Mouse (Mus musculus) forebrain, embryonic 12.5 days (tissue): ENCODE data around the gene Nsa2. TPM values are rescaled to one million over a fixed set of nuclear protein-coding genes. Genes with fewer than 3 reads are reported as not detected.
A peak's percentile ranks its signal among the peaks of the same experiment; 100 is the strongest.
"Not testable (repeated sequence)": the region's sequence is repeated elsewhere in the genome, so short reads cannot be mapped to it uniquely, and the experiment has no call there.

Experiments
- ATAC-seq: fragments of 200-750 bp; cut with Nextera tagmentation; 2 replicates; pipeline ENCODE4 v1.8.0; 2017; ENCODE audit warnings: moderate TSS enrichment; ENCODE audit not compliant: low FRiP score
- H3K27ac ChIP-seq: fragments of 300-500 bp; sonication (generic); 2 replicates; pipeline ENCODE4 v1.5.1; 2016; ENCODE audit warnings: mild to moderate bottlenecking
- H3K27me3 ChIP-seq: fragments of 300-500 bp; sonication (generic); 2 replicates; pipeline ENCODE4 v1.6.1; 2016; ENCODE audit warnings: mild to moderate bottlenecking
- H3K36me3 ChIP-seq: fragments of 300-500 bp; sonication (generic); replicated peaks from 2 replicates; pipeline ENCODE4 v1.6.1; 2016; ENCODE audit warnings: mild to moderate bottlenecking
- H3K4me1 ChIP-seq: fragments of 300-500 bp; sonication (generic); 2 replicates; pipeline ENCODE4 v1.6.1; 2016
- H3K4me2 ChIP-seq: fragments of 300-500 bp; sonication (generic); 2 replicates; pipeline ENCODE4 v1.6.1; 2016; ENCODE audit warnings: mild to moderate bottlenecking, moderate library complexity
- H3K4me3 ChIP-seq: fragments of 300-500 bp; sonication (generic); replicated peaks from 2 replicates; pipeline ENCODE4 v1.5.1; 2016; ENCODE audit warnings: mild to moderate bottlenecking
- H3K9ac ChIP-seq: fragments of 300-500 bp; sonication (generic); 2 replicates; pipeline ENCODE4 v1.6.1; 2016; ENCODE audit warnings: mild to moderate bottlenecking
- H3K9me3 ChIP-seq: fragments of 300-500 bp; sonication (generic); 2 replicates; pipeline ENCODE4 v1.6.1; 2016
- WGBS: fragments of 180-500 bp; shearing (Covaris S2); methylation state at CpG from one replicate; pipeline ENCODE4 v1.1.7; 2016; 5-methylcytosine and 5-hydroxymethylcytosine counted together
- polyA plus RNA-seq: library from polyadenylated mRNA; unstranded; fragments of >200 nt; fragmentation: Nextera tagmentation; extraction: Ambion mirVana; gene quantifications from 2 replicates; pipeline ENCODE4 v1.2.1, GENCODE M21; 2016

Nsa2 gene
- 54.8 and 63.2 TPM in 2 replicates for polyA plus RNA-seq

DNA sequence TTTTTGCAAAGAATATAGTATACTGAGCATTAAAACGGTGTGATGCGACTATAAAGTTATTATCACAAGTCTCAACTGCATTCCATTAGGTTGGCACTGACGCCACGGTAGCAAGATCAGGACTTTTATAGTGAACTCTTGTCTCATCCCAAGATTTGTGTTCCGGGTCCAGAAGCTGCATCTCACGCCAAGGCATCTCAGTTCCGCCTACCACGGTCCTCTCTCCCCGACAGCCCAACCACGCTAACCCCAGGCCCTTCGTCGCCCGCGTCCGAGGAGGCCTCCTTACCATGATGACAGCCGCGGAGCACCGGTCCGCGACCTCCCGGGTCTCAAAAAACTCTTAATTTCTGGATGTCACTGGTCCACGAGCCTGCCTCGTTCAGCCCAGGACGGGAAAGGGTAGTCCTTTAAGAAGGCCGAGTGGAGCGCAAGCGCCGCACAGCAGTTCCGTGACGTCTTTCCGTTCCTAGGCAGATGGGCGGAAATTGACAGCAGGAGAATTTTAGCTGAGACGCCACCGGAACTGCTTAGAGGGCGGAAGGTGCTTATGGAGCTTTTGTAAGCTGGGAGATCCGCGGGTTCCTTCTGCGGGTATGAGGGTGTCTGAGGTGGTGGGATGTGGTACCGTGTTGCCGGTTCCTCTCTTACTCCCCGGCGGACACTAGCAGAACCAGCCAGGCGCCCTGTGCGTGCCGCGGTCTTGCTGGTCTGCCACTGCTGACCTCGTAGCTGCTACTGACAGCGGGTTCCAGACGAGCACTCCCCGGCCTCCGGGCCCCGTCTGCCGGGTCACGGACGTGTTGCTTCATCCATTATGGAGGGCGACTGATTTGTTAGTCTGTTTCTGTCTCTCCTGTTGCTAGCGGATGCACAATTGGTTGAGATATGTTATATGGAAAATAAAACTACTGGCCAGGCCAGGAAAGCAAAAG is at the start of gene Nsa2, which contains the start of gene Gfm2:
Gene Nsa2, minus strand, starts transcription at position 472 of the 935 bp plus-strand sequence.
Gene Gfm2, plus strand, starts transcription at position 472 of the 935 bp plus-strand sequence.
- Histone ChIP-seq H3K9ac (peak within 1 kb of the TSS; percentile 88), H3K4me3 (peak within 1 kb of the TSS; percentile 90), H3K4me2 (peak within 1 kb of the TSS; percentile 67), H3K27me3 (no peaks in the 10 kb centered on the region), H3K36me3 (peaks cover 21% of the 10 kb centered on the region), H3K27ac (peak within 1 kb of the TSS; percentile 84), H3K4me1 (peaks cover 12% of the 10 kb centered on the region), H3K9me3 (no peaks in the 10 kb centered on the region)
- ATAC-seq: peak; percentile 96
- under 1% methylated on average over 57 of the region's 57 CpGs for WGBS

DNA sequence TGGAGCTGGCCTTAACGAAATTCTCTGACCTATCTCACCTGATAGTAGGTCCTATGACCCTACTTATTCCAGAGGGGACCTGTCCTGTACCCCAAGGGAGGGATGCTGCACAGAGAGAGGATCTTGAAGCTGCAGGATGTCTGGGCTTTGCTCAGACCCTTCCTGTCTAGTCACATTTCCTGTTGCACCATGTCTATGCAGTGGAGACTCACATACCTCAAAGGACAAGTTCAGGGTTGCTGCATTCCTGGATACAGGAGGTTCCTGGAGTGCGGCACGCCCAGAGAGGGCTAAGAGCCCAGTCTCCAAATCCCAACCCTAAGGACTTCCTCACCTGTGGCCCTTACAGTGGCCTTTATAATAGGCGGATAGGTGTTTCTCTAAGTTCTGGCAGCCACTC is 48.6 kb upstream of the Nsa2 start:
- H3K4me1 ChIP-seq: no peaks in the 10 kb centered on the region
- H3K36me3 ChIP-seq: peaks cover 4% of the 10 kb centered on the region; the same call in 1 of the 2 replicates
- H3K4me3 ChIP-seq: no peak overlapping the region
- no peak for ATAC-seq
- no peak overlapping the region for H3K9ac ChIP-seq
- no peak overlapping the region for H3K4me2 ChIP-seq
- no peaks in the 10 kb centered on the region for H3K27me3 ChIP-seq
- no peak overlapping the region for H3K27ac ChIP-seq
- 80% methylated on average over 4 of the region's 4 CpGs for whole genome bisulfite sequencing
- H3K9me3 ChIP-seq: no peaks in the 10 kb centered on the region

DNA sequence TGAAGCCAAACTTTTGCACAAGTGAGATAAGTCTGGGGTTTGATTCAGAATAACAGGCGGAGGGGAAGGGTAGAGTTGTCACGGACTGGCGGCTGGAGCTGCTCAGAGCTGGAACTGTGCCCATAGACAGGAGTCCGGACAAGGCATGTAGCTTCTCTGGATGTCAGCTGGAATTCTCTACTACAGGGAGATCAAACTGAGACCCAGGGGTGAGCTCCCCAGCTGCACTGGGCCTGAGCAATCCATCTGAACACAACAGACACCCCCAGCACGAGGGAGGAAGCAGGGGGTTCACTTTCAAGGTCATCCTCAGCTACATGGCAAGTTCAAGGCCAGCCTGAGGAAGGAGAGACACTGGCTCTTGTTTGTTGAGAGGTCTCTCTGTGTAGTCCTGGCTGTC is 46.9 kb upstream of the Nsa2 start:
- whole genome bisulfite sequencing: 84% methylated on average over 5 of the region's 5 CpGs
- H3K4me2 ChIP-seq: no peak overlapping the region
- no peak for ATAC-seq
- H3K4me1 ChIP-seq: peaks cover 9% of the 10 kb centered on the region
- H3K27ac ChIP-seq: no peak overlapping the region
- H3K9ac ChIP-seq: no peak overlapping the region
- H3K27me3 ChIP-seq: no peaks in the 10 kb centered on the region
- H3K36me3 ChIP-seq: peaks cover 14% of the 10 kb centered on the region
- no peaks in the 10 kb centered on the region for H3K9me3 ChIP-seq
- no peak overlapping the region for H3K4me3 ChIP-seq

DNA sequence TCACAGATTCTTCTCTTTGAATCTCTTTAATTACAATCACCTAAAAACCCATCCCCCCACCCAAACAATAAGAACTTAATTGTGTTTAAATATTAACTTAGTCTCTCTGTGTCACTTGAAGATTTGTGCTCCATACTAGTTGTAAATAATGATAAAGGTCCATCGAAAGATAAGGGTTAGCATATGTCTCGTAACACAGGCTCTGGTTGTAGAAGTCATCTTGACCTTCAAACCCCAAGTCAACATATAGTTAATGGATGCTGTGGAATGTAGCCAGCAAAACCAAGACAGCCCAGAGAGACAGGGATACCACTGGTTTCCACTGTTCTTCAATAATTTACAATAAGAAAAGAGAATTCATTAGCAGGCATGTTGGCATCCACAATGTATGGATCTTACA is 46.4 kb upstream of the Nsa2 start:
- peaks cover 15% of the 10 kb centered on the region for H3K36me3 ChIP-seq
- H3K27ac ChIP-seq: no peak overlapping the region
- H3K9ac ChIP-seq: no peak overlapping the region
- ATAC-seq: no peak
- H3K4me1 ChIP-seq: peaks cover 10% of the 10 kb centered on the region
- H3K4me3 ChIP-seq: no peak overlapping the region
- no peaks in the 10 kb centered on the region for H3K27me3 ChIP-seq
- 92% methylated on average over 2 of the region's 2 CpGs for WGBS
- no peak overlapping the region for H3K4me2 ChIP-seq
- no peaks in the 10 kb centered on the region for H3K9me3 ChIP-seq

DNA sequence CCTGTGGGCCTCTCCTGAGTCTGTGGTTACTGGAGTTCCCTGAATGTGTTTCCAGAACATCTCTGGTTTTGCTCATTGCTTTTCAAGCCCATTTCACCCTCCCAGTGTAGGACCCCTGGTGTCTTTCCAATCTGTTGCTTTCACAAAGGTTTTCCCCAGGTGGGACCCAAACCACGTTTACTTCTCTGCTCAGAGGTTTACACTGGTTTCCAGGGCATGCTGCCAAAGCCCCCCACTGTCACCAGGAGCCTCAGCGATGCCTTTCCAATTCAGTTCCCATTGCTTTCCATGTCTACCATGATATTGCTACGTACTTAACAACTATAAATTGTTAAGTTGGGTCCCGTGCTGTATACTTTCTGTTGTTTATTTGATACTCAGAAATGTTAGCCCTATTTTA is 45.1 kb upstream of the Nsa2 start:
- Histone ChIP-seq H3K36me3 (peaks cover 28% of the 10 kb centered on the region; the same call in 1 of the 2 replicates), H3K4me1 (peaks cover 10% of the 10 kb centered on the region), H3K4me3 (no peak overlapping the region), H3K9ac (no peak overlapping the region), H3K27ac (no peak overlapping the region), H3K27me3 (no peaks in the 10 kb centered on the region), H3K4me2 (no peak overlapping the region), H3K9me3 (no peaks in the 10 kb centered on the region)
- 81% methylated on average over 4 of the region's 4 CpGs for WGBS
- ATAC-seq: no peak

DNA sequence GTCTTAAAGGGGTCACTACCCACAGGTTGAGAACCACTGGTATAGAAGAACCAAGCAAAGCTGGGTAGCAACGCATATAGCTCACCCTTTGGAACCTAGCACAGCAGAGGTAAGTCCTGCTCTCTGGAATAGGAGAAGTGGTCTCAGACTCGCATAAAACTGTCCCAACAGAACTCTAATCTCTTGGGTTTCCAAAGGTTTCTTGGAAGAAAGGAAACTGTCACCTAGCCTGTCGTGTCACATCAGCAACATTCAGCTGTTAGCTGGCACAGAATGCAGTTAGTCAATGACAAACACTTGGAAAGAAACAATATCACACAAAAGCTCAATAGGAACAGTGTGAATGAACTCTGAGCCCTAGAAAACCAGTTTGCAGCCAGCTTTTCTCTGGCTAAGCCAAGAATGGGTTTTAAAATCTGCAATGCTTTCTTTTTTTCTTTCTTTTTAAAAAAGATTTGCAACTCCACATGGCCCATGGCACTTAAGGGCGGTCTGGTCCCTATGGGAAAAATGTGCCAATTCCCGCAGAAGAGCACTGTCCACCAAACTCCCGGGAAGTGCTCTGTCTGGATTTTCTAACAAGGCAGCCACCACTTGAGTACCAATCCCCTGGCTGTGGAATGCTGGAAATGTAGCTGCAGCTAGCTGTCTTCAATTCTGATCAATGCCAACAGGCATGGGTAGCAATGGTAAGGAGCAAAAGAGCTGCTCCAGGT is 42.5 kb upstream of the Nsa2 start:
- WGBS: 41% methylated on average over 6 of the region's 6 CpGs
- Histone ChIP-seq H3K27me3 (no peaks in the 10 kb centered on the region), H3K9ac (no peak overlapping the region; the same call in 1 of the 2 replicates), H3K4me2 (no peak overlapping the region), H3K9me3 (no peaks in the 10 kb centered on the region), H3K4me3 (no peak overlapping the region), H3K36me3 (peaks cover 50% of the 10 kb centered on the region), H3K27ac (peak overlapping the region; percentile 60), H3K4me1 (peaks cover 10% of the 10 kb centered on the region)
- no peak for ATAC-seq

DNA sequence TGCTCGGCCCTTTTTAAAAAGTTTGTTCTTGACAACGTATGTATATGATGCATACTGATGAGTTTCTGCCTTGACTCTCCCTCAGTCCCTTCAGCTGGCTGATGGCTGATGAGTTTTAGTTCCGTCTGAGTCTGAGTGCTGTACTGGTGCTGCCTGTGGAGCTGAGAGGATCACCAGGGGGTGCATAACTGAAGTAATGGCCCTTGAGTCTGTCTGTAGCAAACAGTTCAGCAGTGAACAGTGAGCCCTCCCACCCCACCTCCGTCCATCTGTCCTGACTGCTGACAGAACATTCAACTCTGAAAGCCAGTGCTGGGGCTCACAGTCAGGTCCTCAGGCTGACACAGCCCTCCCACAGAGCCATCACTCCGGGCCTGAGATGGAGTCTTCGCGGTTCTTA is 41.2 kb upstream of the Nsa2 start:
- Histone ChIP-seq H3K36me3 (peaks cover 63% of the 10 kb centered on the region), H3K27me3 (no peaks in the 10 kb centered on the region), H3K9ac (no peak overlapping the region), H3K4me1 (peaks cover 10% of the 10 kb centered on the region), H3K4me2 (no peak overlapping the region), H3K27ac (no peak overlapping the region), H3K4me3 (no peak overlapping the region), H3K9me3 (no peaks in the 10 kb centered on the region)
- WGBS: 68% methylated on average over 7 of the region's 7 CpGs
- ATAC-seq: no peak

DNA sequence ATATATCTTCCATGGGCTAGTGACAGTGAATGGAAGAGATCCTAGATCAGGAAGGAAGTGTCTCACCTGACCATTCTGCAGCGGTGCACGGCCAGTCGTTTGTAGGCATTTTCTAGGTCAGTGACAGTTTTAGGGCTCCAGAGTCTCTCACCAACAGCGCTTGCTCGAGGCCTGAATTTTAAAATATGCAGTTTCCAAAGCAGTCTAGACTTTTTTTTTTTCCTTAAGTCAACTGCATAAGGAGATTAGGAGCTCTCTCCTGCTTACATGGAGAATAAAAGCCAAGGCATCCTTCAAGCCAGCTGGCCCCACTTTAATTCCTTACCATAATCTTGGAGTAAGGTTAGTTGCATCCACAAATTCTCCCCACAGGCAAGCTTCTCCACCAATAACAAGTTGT is 39.0 kb upstream of the Nsa2 start:
- Histone ChIP-seq H3K36me3 (peaks cover 77% of the 10 kb centered on the region), H3K4me1 (peaks cover 10% of the 10 kb centered on the region), H3K27ac (no peak overlapping the region), H3K4me3 (no peak overlapping the region), H3K9me3 (no peaks in the 10 kb centered on the region), H3K4me2 (no peak overlapping the region), H3K27me3 (no peaks in the 10 kb centered on the region), H3K9ac (no peak overlapping the region)
- WGBS: 87% methylated on average over 5 of the region's 5 CpGs
- no peak for ATAC-seq

DNA sequence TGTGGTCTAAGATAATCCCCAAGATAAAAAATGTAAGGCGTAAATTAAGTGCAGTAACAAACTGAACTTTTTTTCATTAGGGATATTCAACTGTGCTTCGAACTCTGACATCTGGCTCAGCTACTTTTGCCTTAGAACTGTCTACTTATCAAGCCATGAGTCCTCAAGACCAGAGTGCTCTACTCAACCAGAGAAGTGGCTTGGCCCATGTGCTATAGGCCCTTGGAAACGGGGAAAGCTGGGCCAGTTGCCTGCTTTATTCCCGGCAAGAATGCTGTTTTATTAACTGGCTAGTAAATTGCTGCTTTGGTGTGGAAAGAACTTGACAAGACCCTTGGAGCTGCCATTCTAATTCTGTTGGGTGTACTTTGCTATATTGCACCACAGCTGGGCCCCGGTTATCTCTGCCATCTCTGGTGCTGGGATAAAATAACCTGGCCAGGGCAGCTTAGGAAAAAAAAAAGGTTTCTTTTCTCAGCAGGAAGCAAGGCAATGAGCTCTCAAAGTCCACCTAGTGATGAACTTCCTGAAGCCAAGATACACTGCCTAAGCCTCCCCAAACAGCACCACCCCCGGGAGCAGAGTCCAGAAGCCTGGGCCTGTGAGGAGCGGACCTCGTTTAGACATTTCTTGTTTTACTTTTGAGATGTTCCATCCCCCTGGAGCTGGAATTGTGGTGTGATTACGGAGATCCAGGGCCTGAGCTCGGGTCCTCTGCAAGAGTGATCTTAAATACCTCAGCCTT is 38.0 kb upstream of the Nsa2 start:
- ATAC-seq: no peak
- Histone ChIP-seq H3K4me3 (no peak overlapping the region), H3K4me2 (no peak overlapping the region), H3K27ac (no peak overlapping the region), H3K9me3 (no peaks in the 10 kb centered on the region), H3K9ac (no peak overlapping the region), H3K36me3 (peaks cover 83% of the 10 kb centered on the region), H3K4me1 (peaks cover 10% of the 10 kb centered on the region), H3K27me3 (no peaks in the 10 kb centered on the region)
- 91% methylated on average over 10 of the region's 10 CpGs for WGBS

DNA sequence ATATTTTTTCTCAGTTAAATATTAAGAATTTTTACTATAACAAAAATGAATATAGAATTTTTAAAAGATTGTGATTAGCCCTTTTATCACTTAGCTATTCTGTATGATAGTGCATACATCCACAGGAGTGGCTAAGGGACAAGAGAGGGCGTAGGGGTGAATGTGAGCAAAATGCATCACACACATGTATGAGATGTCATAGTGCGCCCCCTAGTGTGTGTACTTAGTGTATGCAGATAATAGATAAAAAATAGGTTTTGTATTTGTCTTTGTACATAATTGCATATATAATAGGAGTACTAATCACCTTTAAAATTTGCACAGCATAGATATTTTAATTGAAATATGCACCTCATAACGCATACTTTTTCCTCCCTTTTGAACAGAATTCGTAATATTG is 8.1 kb upstream of the Nsa2 start:
- H3K9ac ChIP-seq: no peak overlapping the region
- H3K36me3 ChIP-seq: peaks cover 61% of the 10 kb centered on the region
- no peak for ATAC-seq
- H3K4me2 ChIP-seq: no peak overlapping the region
- H3K27ac ChIP-seq: no peak overlapping the region
- H3K4me3 ChIP-seq: no peak overlapping the region
- H3K9me3 ChIP-seq: no peaks in the 10 kb centered on the region
- WGBS: 56% methylated on average over 4 of the region's 4 CpGs
- no peaks in the 10 kb centered on the region for H3K4me1 ChIP-seq
- H3K27me3 ChIP-seq: no peaks in the 10 kb centered on the region

DNA sequence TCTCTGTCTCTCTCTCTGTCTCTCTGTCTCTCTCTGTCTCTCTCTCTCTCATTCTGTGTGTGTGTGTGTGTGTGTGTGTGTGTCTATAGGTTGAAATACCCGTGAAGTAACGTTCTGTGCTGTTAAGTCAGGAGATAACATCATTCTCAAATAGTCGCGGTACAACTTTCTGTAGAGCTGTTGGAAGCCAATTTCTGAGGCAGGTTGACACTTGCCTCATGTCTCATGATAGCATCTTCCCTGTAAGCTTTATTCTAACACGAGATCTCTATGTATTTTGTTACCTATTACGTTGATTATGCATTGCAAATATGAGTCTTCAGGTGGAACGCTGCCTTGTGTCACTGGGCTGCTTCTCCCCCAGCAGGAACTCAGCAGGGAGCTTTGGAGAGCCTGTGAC is 4.6 kb upstream of the Nsa2 start:
- Histone ChIP-seq H3K4me2 (no peak overlapping the region), H3K36me3 (peaks cover 35% of the 10 kb centered on the region), H3K4me1 (peaks cover 8% of the 10 kb centered on the region), H3K4me3 (no peak overlapping the region), H3K27me3 (no peaks in the 10 kb centered on the region), H3K9ac (no peak overlapping the region), H3K9me3 (no peaks in the 10 kb centered on the region), H3K27ac (no peak overlapping the region)
- no peak for ATAC-seq
- WGBS: 91% methylated on average over 7 of the region's 7 CpGs

DNA sequence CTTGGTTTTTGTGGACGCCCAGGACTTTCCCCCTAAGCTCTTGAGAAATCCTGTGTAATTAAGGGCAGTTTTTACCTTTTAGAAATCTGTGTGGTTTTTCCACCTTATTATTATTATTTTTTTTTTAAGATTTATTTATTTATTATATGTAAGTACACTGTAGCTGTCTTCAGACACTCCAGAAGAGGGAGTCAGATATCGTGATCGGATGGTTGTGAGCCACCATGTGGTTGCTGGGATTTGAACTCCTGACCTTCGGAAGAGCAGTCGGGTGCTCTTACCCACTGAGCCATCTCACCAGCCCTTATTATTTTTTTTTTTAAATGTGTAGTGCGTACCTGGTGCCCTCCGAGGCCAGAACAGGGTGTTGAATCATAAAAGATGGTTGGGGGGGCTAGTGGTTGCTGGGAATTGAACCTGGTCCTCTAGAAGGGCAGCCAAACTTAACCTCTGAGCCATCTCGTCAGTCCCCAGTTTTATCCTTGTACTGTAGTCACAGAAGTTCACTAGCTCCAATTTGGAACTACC is 731 bp upstream of the Nsa2 start:
- Histone ChIP-seq H3K9ac (peak overlapping the region; percentile 88), H3K36me3 (peaks cover 25% of the 10 kb centered on the region), H3K4me1 (peaks cover 12% of the 10 kb centered on the region), H3K27ac (peak overlapping the region; percentile 84), H3K4me3 (peak overlapping the region; percentile 90), H3K4me2 (peak overlapping the region; percentile 67)
- ATAC-seq: peak; percentile 8; the same call in 1 of the 2 replicates
- not testable (repeated sequence) for H3K9me3 ChIP-seq, H3K27me3 ChIP-seq
- WGBS: 37% methylated on average over 8 of the region's 8 CpGs
